Mouse (Mus musculus) bone marrow macrophage, adult 2 months (primary cell): ENCODE results near the gene Ino80e.

ENCODE experiments used
- CTCF ChIP-seq: IDR thresholded peaks from 2 replicates; pipeline ENCODE4 v1.5.1; 2012; ENCODE audit warnings: low read depth, mild to moderate bottlenecking, low read length, moderate library complexity
- POLR2A ChIP-seq: IDR thresholded peaks from 2 replicates; pipeline ENCODE4 v1.6.1; 2012; ENCODE audit warnings: mild to moderate bottlenecking, low read depth, low read length, borderline replicate concordance

DNA sequence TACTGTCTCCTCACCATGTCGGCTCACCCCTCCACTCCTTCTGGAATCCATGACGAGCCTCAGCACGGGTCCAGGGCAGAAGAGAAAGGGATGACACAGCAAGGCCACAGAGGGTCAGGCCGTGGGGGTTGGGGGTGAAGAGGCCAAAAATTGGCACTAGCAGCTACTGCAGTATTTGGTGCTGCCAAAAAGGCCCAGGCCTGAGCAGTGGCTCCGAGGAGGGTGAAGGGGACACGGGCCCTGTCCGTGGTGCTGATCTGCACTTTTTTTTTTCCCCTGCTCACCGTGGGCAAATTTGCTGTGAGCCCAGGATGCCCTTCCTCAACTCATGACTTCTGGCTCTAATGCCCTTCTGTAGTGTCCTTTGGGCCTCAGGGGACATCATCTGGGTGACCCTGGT lies 36.8 kb downstream of the Ino80e start:
- TF ChIP-seq CTCF = no peak
- no peak for TF ChIP-seq POLR2A
